Mouse (Mus musculus): Measurements from ENCODE around the gene Sft2d2. TPM values are rescaled to one million over a fixed set of nuclear protein-coding genes. Genes with fewer than 3 reads are reported as not detected.

Gene Sft2d2
- total and polyA plus RNA-seq, 3 experiments, result 26.0 to 31.6 (median 27.2) TPM

GRCm38 (mm10) chr1:165191611-165192010, 2.6 kb downstream of the Sft2d2 start:
- dilution Hi-C loops (cut with MboI; ENCODE audit: extremely low pct_ligation_motif_present, extremely low pct_unique_long_range_greater_than_20kb, low sequenced_read_pairs) (no loop called here), in situ Hi-C loops (cut with MboI; ENCODE audit: low pct_ligation_motif_present, low pct_unique_long_range_greater_than_20kb, low sequenced_read_pairs) (no loop called here)
- peak overlapping the region; percentile 3 to 79 (median 36) for H3K4me3 ChIP-seq (replicated peaks in 1 of 3; ENCODE audit: low read depth in 2 of 3, low read length in 2 of 3, poor library complexity in 1 of 3)
- no peak for DNase-seq (ENCODE audit: extremely low read depth)
- peak overlapping the region; percentile 5 for H3K27ac ChIP-seq (ENCODE audit: insufficient read depth, low read depth)
- H3K4me1 ChIP-seq (ENCODE audit: control insufficient read depth in 1 of 2, insufficient read depth in 2 of 2), result peaks cover 37 to 65% of the 10 kb centered on the region in 2 experiments
- no peaks in the 10 kb centered on the region for H3K9me3 ChIP-seq (replicated peaks; ENCODE audit: low read length)
- H3K27me3 ChIP-seq (replicated peaks), result no peaks in the 10 kb centered on the region
- H3K79me2 ChIP-seq (replicated peaks; ENCODE audit: control insufficient read depth, extremely low read depth, insufficient read depth, poor library complexity, severe bottlenecking), result peaks cover 40% of the 10 kb centered on the region
- peaks cover 17 to 33% of the 10 kb centered on the region in 2 experiments for H3K36me3 ChIP-seq (replicated peaks in 1 of 2; ENCODE audit: control insufficient read depth in 1 of 2, insufficient read depth in 1 of 2, low read length in 1 of 2)
- peak overlapping the region; percentile 93 for H3K9ac ChIP-seq (ENCODE audit: insufficient read depth, low read depth)
- TF ChIP-seq CHD1 (IDR thresholded peaks at IDR 0.05; ENCODE audit: low read depth, low read length), result 0 out of 2 replicates have a peak, but pooled peaks have one; percentile 37
- TF ChIP-seq EP300 (IDR thresholded peaks at IDR 0.05; ENCODE audit: low read length), result no peak; the same call in 1 of the 2 replicates
- H3K4me2 ChIP-seq (ENCODE audit: insufficient read depth, low read depth, poor library complexity, severe bottlenecking), result peak overlapping the region; percentile 85

- dilution Hi-C loops (cut with MboI; ENCODE audit: extremely low pct_ligation_motif_present, extremely low pct_unique_long_range_greater_than_20kb, low sequenced_read_pairs) (no loop called here), in situ Hi-C loops (cut with MboI; ENCODE audit: low pct_ligation_motif_present, low pct_unique_long_range_greater_than_20kb, low sequenced_read_pairs) (no loop called here)
- Histone ChIP-seq H3K27ac (ENCODE audit: insufficient read depth, low read depth) (no peak overlapping the region), H3K36me3 (replicated peaks in 1 of 2; ENCODE audit: control insufficient read depth in 1 of 2, insufficient read depth in 1 of 2, low read length in 1 of 2) (peaks cover 24 to 41% of the 10 kb centered on the region in 2 experiments), H3K27me3 (replicated peaks) (no peaks in the 10 kb centered on the region), H3K4me1 (ENCODE audit: control insufficient read depth in 1 of 2, insufficient read depth in 2 of 2) (peaks cover 39 to 73% of the 10 kb centered on the region in 2 experiments), H3K4me3 (replicated peaks in 1 of 3; ENCODE audit: low read depth in 2 of 3, low read length in 2 of 3, poor library complexity in 1 of 3) (no peak overlapping the region), H3K9me3 (replicated peaks; ENCODE audit: low read length) (no peaks in the 10 kb centered on the region), H3K9ac (ENCODE audit: insufficient read depth, low read depth) (no peak overlapping the region), H3K4me2 (ENCODE audit: insufficient read depth, low read depth, poor library complexity, severe bottlenecking) (peak overlapping the region; percentile 85; the same call in 1 of the 2 replicates), H3K79me2 (replicated peaks; ENCODE audit: control insufficient read depth, extremely low read depth, insufficient read depth, poor library complexity, severe bottlenecking) (peaks cover 40% of the 10 kb centered on the region)
- no peak for DNase-seq (ENCODE audit: extremely low read depth)
- TF ChIP-seq ZNF384 (IDR thresholded peaks at IDR 0.05; ENCODE audit: low read depth, low read length), result no peak
- no peak for TF ChIP-seq MAFK (IDR thresholded peaks at IDR 0.05; ENCODE audit: insufficient replicate concordance, low read length)
- TF ChIP-seq MXI1 (IDR thresholded peaks at IDR 0.05; ENCODE audit: low read depth, low read length), result 0 out of 2 replicates have a peak, but pooled peaks have one; percentile 26
- no peak for TF ChIP-seq GABPA (IDR thresholded peaks at IDR 0.05; ENCODE audit: insufficient replicate concordance, low read depth, low read length)
- no peak for TF ChIP-seq UBTF (IDR thresholded peaks at IDR 0.05; ENCODE audit: low read depth, low read length)
- TF ChIP-seq MYC (IDR thresholded peaks at IDR 0.05; ENCODE audit: low read depth, low read length), result no peak
Measured at GRCm38 (mm10) chr1:165190571-165191273, 3.5 kb downstream of the Sft2d2 start.

DNA sequence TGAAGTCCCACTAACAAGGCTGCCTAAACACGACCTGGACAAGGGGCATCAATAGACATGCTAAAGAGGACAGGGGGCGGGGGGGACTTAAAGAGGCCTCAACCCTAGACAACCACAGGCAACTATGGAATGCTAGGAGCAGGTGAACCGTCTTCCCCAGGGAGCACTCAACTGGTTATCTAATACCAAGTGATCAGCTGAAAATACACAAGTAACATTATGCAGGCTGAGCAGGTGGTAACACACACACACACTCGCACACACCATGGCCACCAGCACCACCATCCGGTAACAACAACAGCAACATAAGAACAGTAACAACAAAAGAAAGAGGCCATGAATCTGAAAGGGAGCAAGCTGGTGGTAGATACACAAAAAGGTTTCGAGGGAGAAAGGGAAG, 4.2 kb downstream of the Sft2d2 start:
- Histone ChIP-seq H3K79me2 (replicated peaks; ENCODE audit: control insufficient read depth, extremely low read depth, insufficient read depth, poor library complexity, severe bottlenecking) (peaks cover 40% of the 10 kb centered on the region), H3K27ac (ENCODE audit: insufficient read depth, low read depth) (no peak overlapping the region), H3K9me3 (replicated peaks; ENCODE audit: low read length) (no peaks in the 10 kb centered on the region), H3K4me3 (replicated peaks in 1 of 3; ENCODE audit: low read depth in 2 of 3, low read length in 2 of 3, poor library complexity in 1 of 3) (no peak overlapping the region), H3K4me1 (ENCODE audit: control insufficient read depth in 1 of 2, insufficient read depth in 2 of 2) (peaks cover 33 to 72% of the 10 kb centered on the region in 2 experiments), H3K4me2 (ENCODE audit: insufficient read depth, low read depth, poor library complexity, severe bottlenecking) (no peak overlapping the region), H3K36me3 (replicated peaks in 1 of 2; ENCODE audit: control insufficient read depth in 1 of 2, insufficient read depth in 1 of 2, low read length in 1 of 2) (peaks cover 31 to 48% of the 10 kb centered on the region in 2 experiments), H3K9ac (ENCODE audit: insufficient read depth, low read depth) (no peak overlapping the region), H3K27me3 (replicated peaks) (no peaks in the 10 kb centered on the region)
- TF ChIP-seq ZMIZ1 (IDR thresholded peaks at IDR 0.05; ENCODE audit: low read depth, low read length), result no peak
- TF ChIP-seq USF1 (IDR thresholded peaks at IDR 0.05; ENCODE audit: low read depth, low read length), result no peak
- TF ChIP-seq ETS1 (conservative IDR thresholded peaks at IDR 0.05; ENCODE audit: low read depth, low read length), result no peak
- TF ChIP-seq KAT2A (IDR thresholded peaks at IDR 0.05; ENCODE audit: insufficient replicate concordance, low read length), result no peak
- TF ChIP-seq NRF1 (IDR thresholded peaks at IDR 0.05; ENCODE audit: low read depth, low read length), result no peak
- TF ChIP-seq POLR2AphosphoS2 (IDR thresholded peaks at IDR 0.05; ENCODE audit: low read depth, low read length), result no peak
- no peak for TF ChIP-seq E2F4 (IDR thresholded peaks at IDR 0.05; ENCODE audit: insufficient replicate concordance, low read depth, low read length)
- TF ChIP-seq MAFK (IDR thresholded peaks at IDR 0.05; ENCODE audit: insufficient replicate concordance, low read length), result no peak
- TF ChIP-seq SMC3 (IDR thresholded peaks at IDR 0.05; ENCODE audit: low read depth, low read length), result no peak
- TF ChIP-seq ZKSCAN1 (IDR thresholded peaks at IDR 0.05; ENCODE audit: borderline replicate concordance, low read depth, low read length), result no peak
- dilution Hi-C loops (cut with MboI; ENCODE audit: extremely low pct_ligation_motif_present, extremely low pct_unique_long_range_greater_than_20kb, low sequenced_read_pairs) (no loop called here), in situ Hi-C loops (cut with MboI; ENCODE audit: low pct_ligation_motif_present, low pct_unique_long_range_greater_than_20kb, low sequenced_read_pairs) (no loop called here)
- no peak for DNase-seq (ENCODE audit: extremely low read depth)
